In genomic region chr5:30869405-30870130, GRCm38 (mm10) we compare ENCODE assay signal across 8 mouse cellular contexts. TPM values are rescaled to one million over a fixed set of nuclear protein-coding genes. Genes with fewer than 3 reads are reported as not detected.
DNase-seq lines count a peak whose midpoint lies in the region; ATAC-seq and TF ChIP-seq lines count a peak whose summit lies in the region.

No protein-coding gene starts in this region.

- peak; percentile 87 for ATAC-seq in heart, embryonic 15.5 days (replicated peaks; ENCODE audit: insufficient number of reproducible peaks, insufficient read depth, low FRiP score, low read depth)
- peak; percentile 94 for ATAC-seq in liver, embryonic 15.5 days (ENCODE audit: insufficient read depth)
- ATAC-seq in neural tube, embryonic 11.5 days (ENCODE audit: insufficient read depth, low FRiP score, low TSS enrichment), result peak; percentile 93
- ATAC-seq in stomach, embryonic 16.5 days (ENCODE audit: insufficient read depth, low FRiP score), result peak; percentile 94

- peaks cover 9% of the 10 kb centered on the region for H3K79me2 ChIP-seq in CH12.LX (replicated peaks; ENCODE audit: control insufficient read depth, extremely low read depth, insufficient read depth, poor library complexity, severe bottlenecking)

- H3K9me3 ChIP-seq in CH12.LX (replicated peaks; ENCODE audit: low read length), result no peaks in the 10 kb centered on the region
- no peaks in the 10 kb centered on the region for H3K9me3 ChIP-seq in forebrain, embryonic 10.5 days
- no peaks in the 10 kb centered on the region for H3K9me3 ChIP-seq in heart, embryonic 15.5 days (replicated peaks)
- H3K9me3 ChIP-seq in liver, embryonic 15.5 days (replicated peaks), result no peaks in the 10 kb centered on the region
- no peaks in the 10 kb centered on the region for H3K9me3 ChIP-seq in neural tube, embryonic 11.5 days (ENCODE audit: control insufficient read depth, low read length)
- H3K9me3 ChIP-seq in stomach, embryonic 16.5 days (replicated peaks; ENCODE audit: control insufficient read depth, low read length), result no peaks in the 10 kb centered on the region

- H3K27me3 ChIP-seq in CH12.LX (replicated peaks), result no peaks in the 10 kb centered on the region
- no peaks in the 10 kb centered on the region for H3K27me3 ChIP-seq in forebrain, embryonic 10.5 days (ENCODE audit: poor library complexity, severe bottlenecking)
- H3K27me3 ChIP-seq in heart, embryonic 15.5 days, result no peaks in the 10 kb centered on the region
- no peaks in the 10 kb centered on the region for H3K27me3 ChIP-seq in liver, embryonic 15.5 days
- no peaks in the 10 kb centered on the region for H3K27me3 ChIP-seq in neural tube, embryonic 11.5 days (ENCODE audit: control insufficient read depth, insufficient read depth, low read length)
- no peaks in the 10 kb centered on the region for H3K27me3 ChIP-seq in stomach, embryonic 16.5 days (ENCODE audit: control insufficient read depth, insufficient read depth, low read length)

- no peak for TF ChIP-seq EP300 in CH12.LX (IDR thresholded peaks at IDR 0.05; ENCODE audit: low read length)

- no peak for TF ChIP-seq RAD21 in CH12.LX (IDR thresholded peaks at IDR 0.05; ENCODE audit: low read depth, low read length)

- H3K4me3 ChIP-seq in CH12.LX (replicated peaks in 1 of 3; ENCODE audit: low read depth in 2 of 3, low read length in 2 of 3, poor library complexity in 1 of 3), result peak overlapping the region; percentile 77 to 90 (median 77)
- peak overlapping the region; percentile 90 for H3K4me3 ChIP-seq in forebrain, embryonic 10.5 days
- peak overlapping the region; percentile 80 for H3K4me3 ChIP-seq in heart, embryonic 15.5 days
- H3K4me3 ChIP-seq in liver, embryonic 15.5 days (replicated peaks), result peak overlapping the region; percentile 92
- H3K4me3 ChIP-seq in neural tube, embryonic 11.5 days (ENCODE audit: low read depth, low read length), result peak overlapping the region; percentile 91
- H3K4me3 ChIP-seq in stomach, embryonic 16.5 days (replicated peaks; ENCODE audit: low read length), result peak overlapping the region; percentile 97

- dilution Hi-C loops in CH12.LX (cut with MboI; ENCODE audit: extremely low pct_ligation_motif_present, extremely low pct_unique_long_range_greater_than_20kb, low sequenced_read_pairs), result no loop called here

- peaks cover 35 to 42% of the 10 kb centered on the region in 2 experiments for H3K36me3 ChIP-seq in CH12.LX (replicated peaks in 1 of 2; ENCODE audit: control insufficient read depth in 1 of 2, insufficient read depth in 1 of 2, low read length in 1 of 2)
- H3K36me3 ChIP-seq in forebrain, embryonic 10.5 days (replicated peaks), result peaks cover 61% of the 10 kb centered on the region
- H3K36me3 ChIP-seq in heart, embryonic 15.5 days, result peaks cover 35% of the 10 kb centered on the region
- H3K36me3 ChIP-seq in liver, embryonic 15.5 days (replicated peaks), result peaks cover 36% of the 10 kb centered on the region
- peaks cover 11% of the 10 kb centered on the region for H3K36me3 ChIP-seq in neural tube, embryonic 11.5 days (ENCODE audit: control insufficient read depth, insufficient read depth, low read length)
- H3K36me3 ChIP-seq in stomach, embryonic 16.5 days (ENCODE audit: control insufficient read depth, insufficient read depth, low read length), result peaks cover 12% of the 10 kb centered on the region

- in situ Hi-C loops in CH12.LX (cut with MboI; ENCODE audit: low pct_ligation_motif_present, low pct_unique_long_range_greater_than_20kb, low sequenced_read_pairs), result no loop called here

- under 1% methylated on average over 63 of the region's 63 CpGs for WGBS in forebrain, embryonic 10.5 days
- under 1% methylated on average over 63 of the region's 63 CpGs for WGBS in heart, embryonic 15.5 days
- WGBS in liver, embryonic 15.5 days (ENCODE audit: insufficient replicate concordance), result under 1% methylated on average over 63 of the region's 63 CpGs
- under 1% methylated on average over 63 of the region's 63 CpGs for WGBS in neural tube, embryonic 11.5 days
- under 1% methylated on average over 63 of the region's 63 CpGs for WGBS in stomach, embryonic 16.5 days

- peak overlapping the region; percentile 1; the same call in 1 of the 2 replicates for H3K27ac ChIP-seq in CH12.LX (ENCODE audit: insufficient read depth, low read depth)
- H3K27ac ChIP-seq in forebrain, embryonic 10.5 days, result peak overlapping the region; percentile 93
- H3K27ac ChIP-seq in heart, embryonic 15.5 days, result peak overlapping the region; percentile 60
- peak overlapping the region; percentile 72 for H3K27ac ChIP-seq in liver, embryonic 15.5 days (replicated peaks)
- H3K27ac ChIP-seq in neural tube, embryonic 11.5 days (ENCODE audit: low read depth, low read length), result no peak overlapping the region
- H3K27ac ChIP-seq in stomach, embryonic 16.5 days (ENCODE audit: low read length), result peak overlapping the region; percentile 71

- no peak for TF ChIP-seq CTCF in CH12.LX (conservative IDR thresholded peaks at IDR 0.05 in 1 of 2, IDR thresholded peaks at IDR 0.05 in 1 of 2; ENCODE audit: low read depth in 2 of 2, low read length in 2 of 2)

- DNase-seq in CH12.LX (ENCODE audit: extremely low read depth), result peak; percentile 80
- peak; percentile 73 for DNase-seq in c-Kit-negative CD71-positive TER-119-positive erythroid progenitor cells, embryonic 14.5 days (ENCODE audit: low read depth, low spot score)
- DNase-seq in forebrain, embryonic 10.5 days (ENCODE audit: extremely low spot score, low spot score), result peak; percentile 89
- DNase-seq in kidney, postnatal 25 days, result peak; percentile 93 to 95
- peak; percentile 91 for DNase-seq in neural tube, embryonic 11.5 days (ENCODE audit: low spot score)

- TF ChIP-seq POLR2A in CH12.LX (IDR thresholded peaks at IDR 0.05; ENCODE audit: low read depth, low read length), result peak; percentile 88

- H3K4me2 ChIP-seq in CH12.LX (ENCODE audit: insufficient read depth, low read depth, poor library complexity, severe bottlenecking), result peak overlapping the region; percentile 97
- H3K4me2 ChIP-seq in heart, embryonic 15.5 days, result peak overlapping the region; percentile 71
- H3K4me2 ChIP-seq in liver, embryonic 15.5 days, result peak overlapping the region; percentile 77
- H3K4me2 ChIP-seq in neural tube, embryonic 11.5 days (ENCODE audit: low read depth), result peak overlapping the region; percentile 84
- H3K4me2 ChIP-seq in stomach, embryonic 16.5 days (ENCODE audit: low read depth, low read length), result peak overlapping the region; percentile 86

- H3K4me1 ChIP-seq in CH12.LX (ENCODE audit: control insufficient read depth in 1 of 2, insufficient read depth in 2 of 2), result peaks cover 8 to 39% of the 10 kb centered on the region in 2 experiments
- peaks cover 21% of the 10 kb centered on the region for H3K4me1 ChIP-seq in forebrain, embryonic 10.5 days
- peaks cover 20% of the 10 kb centered on the region for H3K4me1 ChIP-seq in heart, embryonic 15.5 days (replicated peaks)
- H3K4me1 ChIP-seq in liver, embryonic 15.5 days (replicated peaks), result peaks cover 24% of the 10 kb centered on the region
- peaks cover 11% of the 10 kb centered on the region; the same call in 1 of the 2 replicates for H3K4me1 ChIP-seq in neural tube, embryonic 11.5 days (ENCODE audit: control insufficient read depth, insufficient read depth, low read length)
- peaks cover 6% of the 10 kb centered on the region for H3K4me1 ChIP-seq in stomach, embryonic 16.5 days (ENCODE audit: control insufficient read depth, insufficient read depth, low read length)

- peak overlapping the region; percentile 79 for H3K9ac ChIP-seq in CH12.LX (ENCODE audit: insufficient read depth, low read depth)
- peak overlapping the region; percentile 85 for H3K9ac ChIP-seq in heart, embryonic 15.5 days
- peak overlapping the region; percentile 94 for H3K9ac ChIP-seq in liver, embryonic 15.5 days
- peak overlapping the region; percentile 84 for H3K9ac ChIP-seq in neural tube, embryonic 11.5 days (ENCODE audit: low read length)
- H3K9ac ChIP-seq in stomach, embryonic 16.5 days (ENCODE audit: low read length), result peak overlapping the region; percentile 96

RNA-seq across cellular contexts. Expression of gene Tmem214, which starts 1.8 kb away (rescaled TPM):
- total RNA-seq in CH12.LX (2012; rRNA removed) (31.9 and 36.7 TPM in 2 replicates), CH12.LX (2014; rRNA removed) (25.2 and 28.3 TPM in 2 replicates)
- 28.0 and 35.3 TPM in 2 replicates for polyA plus RNA-seq in CH12.LX (2012; ENCODE audit: insufficient read length, low read depth)
- 62.3 and 63.2 TPM in 2 replicates for polyA plus RNA-seq in forebrain, embryonic 10.5 days (2016; fragmentation: Nextera tagmentation; extraction: Ambion mirVana)
- 57.5 and 67.2 TPM in 2 replicates for polyA plus RNA-seq in heart, embryonic 15.5 days (2015; fragmentation: Nextera tagmentation; extraction: Ambion mirVana)
- 42.8 and 44.0 TPM in 2 replicates for polyA plus RNA-seq in liver, embryonic 15.5 days (2015; fragmentation: Nextera tagmentation; extraction: Ambion mirVana)
- polyA plus RNA-seq in neural tube, embryonic 11.5 days (2014; fragmentation: Nextera tagmentation; extraction: Ambion mirVana), result 42.1 and 47.3 TPM in 2 replicates
- polyA plus RNA-seq in stomach, embryonic 16.5 days (2015; fragmentation: Nextera tagmentation; extraction: Ambion mirVana), result 85.7 and 93.7 TPM in 2 replicates

RNA-seq across cellular contexts. Expression of gene Agbl5, which starts 18.9 kb away (rescaled TPM):
- total RNA-seq in CH12.LX (2012; rRNA removed) (8.0 and 9.3 TPM in 2 replicates), CH12.LX (2014; rRNA removed) (3.5 and 4.1 TPM in 2 replicates)
- 8.4 and 11.6 TPM in 2 replicates for polyA plus RNA-seq in CH12.LX (2012; ENCODE audit: insufficient read length, low read depth)
- 19.9 and 20.1 TPM in 2 replicates for polyA plus RNA-seq in forebrain, embryonic 10.5 days (2016; fragmentation: Nextera tagmentation; extraction: Ambion mirVana)
- 8.9 and 11.9 TPM in 2 replicates for polyA plus RNA-seq in heart, embryonic 15.5 days (2015; fragmentation: Nextera tagmentation; extraction: Ambion mirVana)
- 4.8 and 5.7 TPM in 2 replicates for polyA plus RNA-seq in liver, embryonic 15.5 days (2015; fragmentation: Nextera tagmentation; extraction: Ambion mirVana)
- 23.2 and 25.3 TPM in 2 replicates for polyA plus RNA-seq in neural tube, embryonic 11.5 days (2014; fragmentation: Nextera tagmentation; extraction: Ambion mirVana)
- 16.7 and 18.4 TPM in 2 replicates for polyA plus RNA-seq in stomach, embryonic 16.5 days (2015; fragmentation: Nextera tagmentation; extraction: Ambion mirVana)

RNA-seq across cellular contexts. Expression of gene Ost4, which starts 38.0 kb away (rescaled TPM):
- total RNA-seq in CH12.LX (2012; rRNA removed), result 181 and 244 TPM in 2 replicates
- total RNA-seq in CH12.LX (2014; rRNA removed), result 221 and 263 TPM in 2 replicates
- 312 and 330 TPM in 2 replicates for polyA plus RNA-seq in CH12.LX (2012; ENCODE audit: insufficient read length, low read depth)
- 392 and 397 TPM in 2 replicates for polyA plus RNA-seq in forebrain, embryonic 10.5 days (2016; fragmentation: Nextera tagmentation; extraction: Ambion mirVana)
- polyA plus RNA-seq in heart, embryonic 15.5 days (2015; fragmentation: Nextera tagmentation; extraction: Ambion mirVana), result 372 and 381 TPM in 2 replicates
- polyA plus RNA-seq in liver, embryonic 15.5 days (2015; fragmentation: Nextera tagmentation; extraction: Ambion mirVana), result 312 and 329 TPM in 2 replicates
- 354 and 368 TPM in 2 replicates for polyA plus RNA-seq in neural tube, embryonic 11.5 days (2014; fragmentation: Nextera tagmentation; extraction: Ambion mirVana)
- 434 and 465 TPM in 2 replicates for polyA plus RNA-seq in stomach, embryonic 16.5 days (2015; fragmentation: Nextera tagmentation; extraction: Ambion mirVana)

RNA-seq across cellular contexts. Expression of gene Emilin1, which starts 43.6 kb away (rescaled TPM):
- total RNA-seq in CH12.LX (2012; rRNA removed) (0.34 TPM in 2 replicates), CH12.LX (2014; rRNA removed) (0.05 and 0.11 TPM in 2 replicates)
- polyA plus RNA-seq in CH12.LX (2012; ENCODE audit: insufficient read length, low read depth), result 0.33 and 0.63 TPM in 2 replicates
- 78.2 and 78.3 TPM in 2 replicates for polyA plus RNA-seq in forebrain, embryonic 10.5 days (2016; fragmentation: Nextera tagmentation; extraction: Ambion mirVana)
- polyA plus RNA-seq in heart, embryonic 15.5 days (2015; fragmentation: Nextera tagmentation; extraction: Ambion mirVana), result 125 and 179 TPM in 2 replicates
- 37.6 and 46.8 TPM in 2 replicates for polyA plus RNA-seq in liver, embryonic 15.5 days (2015; fragmentation: Nextera tagmentation; extraction: Ambion mirVana)
- polyA plus RNA-seq in neural tube, embryonic 11.5 days (2014; fragmentation: Nextera tagmentation; extraction: Ambion mirVana), result 59.7 and 69.8 TPM in 2 replicates
- 245 and 257 TPM in 2 replicates for polyA plus RNA-seq in stomach, embryonic 16.5 days (2015; fragmentation: Nextera tagmentation; extraction: Ambion mirVana)

RNA-seq across cellular contexts. Expression of gene Khk, which starts 51.7 kb away (rescaled TPM):
- total RNA-seq in CH12.LX (2012; rRNA removed), result 3.7 and 5.7 TPM in 2 replicates
- 1.9 and 2.5 TPM in 2 replicates for total RNA-seq in CH12.LX (2014; rRNA removed)
- 2.9 and 3.7 TPM in 2 replicates for polyA plus RNA-seq in CH12.LX (2012; ENCODE audit: insufficient read length, low read depth)
- polyA plus RNA-seq in forebrain, embryonic 10.5 days (2016; fragmentation: Nextera tagmentation; extraction: Ambion mirVana), result 7.8 and 8.9 TPM in 2 replicates
- polyA plus RNA-seq in heart, embryonic 15.5 days (2015; fragmentation: Nextera tagmentation; extraction: Ambion mirVana), result 12.4 and 13.9 TPM in 2 replicates
- 33.1 and 35.9 TPM in 2 replicates for polyA plus RNA-seq in liver, embryonic 15.5 days (2015; fragmentation: Nextera tagmentation; extraction: Ambion mirVana)
- polyA plus RNA-seq in neural tube, embryonic 11.5 days (2014; fragmentation: Nextera tagmentation; extraction: Ambion mirVana), result 7.9 and 9.6 TPM in 2 replicates
- polyA plus RNA-seq in stomach, embryonic 16.5 days (2015; fragmentation: Nextera tagmentation; extraction: Ambion mirVana), result 28.8 and 31.8 TPM in 2 replicates
